Mouse (Mus musculus) lung, postnatal 0 days (tissue): ENCODE measurements around the gene Lcor. TPM values are rescaled to one million over a fixed set of nuclear protein-coding genes. Genes with fewer than 3 reads are reported as not detected.
A peak's percentile ranks its signal among the peaks of the same experiment; 100 is the strongest.

Source experiments
- ATAC-seq: fragments of 200-750 bp; cut with Nextera tagmentation; 2 replicates; pipeline ENCODE4 v1.8.0; 2017; ENCODE audit warnings: moderate library complexity
- DNase-seq: peaks from one replicate; pipeline ENCODE4 v3.0.0-alpha.2; 2016; ENCODE audit warnings: low spot score
- H3K27ac ChIP-seq: fragments of 300-500 bp; sonication (generic); 2 replicates; pipeline ENCODE4 v1.5.1; 2014; ENCODE audit warnings: antibody characterized with exemption, mild to moderate bottlenecking, low read length, mixed read lengths
- H3K27me3 ChIP-seq: fragments of 300-500 bp; sonication (generic); replicated peaks from 2 replicates; pipeline ENCODE4 v1.6.1; 2014; ENCODE audit warnings: low read length, mixed read lengths; ENCODE audit not compliant: insufficient read depth
- H3K36me3 ChIP-seq: fragments of 300-500 bp; sonication (generic); 2 replicates; pipeline ENCODE4 v1.6.1; 2014; ENCODE audit warnings: low read length, mixed read lengths; ENCODE audit not compliant: insufficient read depth
- H3K4me1 ChIP-seq: fragments of 300-500 bp; sonication (generic); 2 replicates; pipeline ENCODE4 v1.6.1; 2014; ENCODE audit warnings: antibody characterized with exemption, low read depth, low read length, mixed read lengths; ENCODE audit not compliant: insufficient read depth
- H3K4me2 ChIP-seq: fragments of 300-500 bp; sonication (generic); replicated peaks from 2 replicates; pipeline ENCODE4 v1.6.1; 2014; ENCODE audit warnings: low read depth, mild to moderate bottlenecking, low read length, moderate library complexity, mixed read lengths
- H3K4me3 ChIP-seq: fragments of 300-500 bp; sonication (generic); 2 replicates; pipeline ENCODE4 v1.5.1; 2014; ENCODE audit warnings: low read depth, low read length
- H3K9ac ChIP-seq: fragments of 300-500 bp; sonication (generic); replicated peaks from 2 replicates; pipeline ENCODE4 v1.6.1; 2014; ENCODE audit warnings: low read depth, mild to moderate bottlenecking
- H3K9me3 ChIP-seq: fragments of 300-500 bp; sonication (generic); 2 replicates; pipeline ENCODE4 v1.6.1; 2016; ENCODE audit warnings: low read length, mixed read lengths
- CTCF ChIP-seq: IDR thresholded peaks from 2 replicates; pipeline ENCODE4 v1.5.1; 2016; ENCODE audit warnings: antibody characterized with exemption, mild to moderate bottlenecking
- EP300 ChIP-seq: IDR thresholded peaks from 2 replicates; pipeline ENCODE4 v1.6.1; 2016; ENCODE audit warnings: antibody characterized with exemption, mild to moderate bottlenecking, control low read depth
- WGBS: fragments of 180-500 bp; shearing (Covaris S2); extraction: QIAGEN DNeasy Blood & Tissue Kit; methylation state at CpG from one replicate; pipeline ENCODE4 v1.1.7; 2014; 5-methylcytosine and 5-hydroxymethylcytosine counted together
- polyA plus RNA-seq: library from polyadenylated mRNA; unstranded; fragments of >200 nt; fragmentation: Nextera tagmentation; extraction: Ambion mirVana; gene quantifications from 2 replicates; pipeline ENCODE4 v1.2.1, GENCODE M21; 2015

Gene Lcor
- 10.8 and 13.3 TPM in 2 replicates for polyA plus RNA-seq

DNA sequence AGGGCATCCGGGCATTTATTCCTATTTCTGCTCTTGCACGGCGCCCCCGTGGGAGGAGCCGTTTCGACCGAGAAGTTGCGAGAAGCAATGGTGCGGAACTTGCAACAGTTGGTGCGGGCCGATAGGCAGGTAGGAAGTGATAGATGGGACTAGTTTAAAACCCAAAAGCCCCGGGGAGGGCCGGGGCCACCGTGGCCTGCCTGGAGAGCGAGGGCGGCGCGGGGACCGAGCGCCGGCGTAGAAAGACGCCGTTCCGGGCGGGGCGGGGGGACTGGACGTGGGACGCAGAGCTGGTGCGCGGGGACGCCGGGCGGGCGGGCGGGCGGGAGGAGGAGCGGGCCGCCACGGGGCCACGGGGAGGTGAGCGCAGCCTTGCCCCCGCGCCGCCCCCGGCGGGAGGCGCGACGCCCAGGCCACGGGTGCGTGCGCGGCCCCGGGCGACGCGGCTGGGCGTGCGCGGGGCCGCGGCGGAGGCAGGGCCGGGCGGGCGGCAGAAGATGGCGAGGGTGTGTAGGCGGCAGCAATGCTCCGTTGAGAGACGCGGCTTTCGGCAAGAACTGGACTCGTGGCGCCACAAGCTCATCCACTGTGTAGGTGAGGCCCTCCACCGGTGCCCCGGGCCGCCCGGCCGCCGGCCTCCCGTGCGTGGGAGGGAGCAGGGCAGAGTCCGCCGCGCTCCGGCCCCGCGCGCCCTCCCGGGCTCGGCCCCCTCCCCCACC is at the start of gene Lcor:
Lcor (plus strand) TSS at position 448 of the 719 bp plus-strand sequence.
- DNase-seq (peak; percentile 92), ATAC-seq (peak; percentile 95)
- H3K4me1 ChIP-seq, result no peaks in the 10 kb centered on the region
- WGBS, result under 1% methylated on average over 28 of the region's 92 CpGs
- no peaks in the 10 kb centered on the region for H3K27me3 ChIP-seq
- peak within 1 kb of the TSS; percentile 83 for H3K4me2 ChIP-seq
- peak within 1 kb of the TSS; percentile 96 for H3K27ac ChIP-seq
- H3K4me3 ChIP-seq, result peak within 1 kb of the TSS; percentile 88
- H3K36me3 ChIP-seq, result no peaks in the 10 kb centered on the region
- H3K9me3 ChIP-seq, result no peaks in the 10 kb centered on the region
- no peak for TF ChIP-seq CTCF
- no peak for TF ChIP-seq EP300
- H3K9ac ChIP-seq, result peak within 1 kb of the TSS; percentile 82

DNA sequence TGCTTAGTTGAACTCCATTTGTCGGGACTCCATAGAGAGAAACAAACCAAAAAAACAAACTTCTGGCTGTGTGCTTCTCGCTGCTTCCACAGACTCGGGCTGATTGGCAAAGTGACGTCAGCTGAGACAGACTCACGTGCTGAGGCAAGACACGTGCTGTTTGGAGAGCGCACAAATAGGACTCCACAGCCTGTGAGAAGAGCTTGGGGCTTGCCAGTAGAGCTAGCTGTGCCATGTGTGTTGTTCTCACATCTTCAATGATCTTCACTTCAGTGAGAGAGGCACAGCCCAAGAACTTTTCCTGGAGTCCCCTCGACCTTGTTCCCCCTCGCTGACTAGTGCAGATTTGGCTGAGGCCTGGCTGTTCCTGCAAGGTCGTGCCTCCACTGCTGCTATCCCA is 47.1 kb upstream of the Lcor start:
- no peak for TF ChIP-seq CTCF
- TF ChIP-seq EP300, result no peak
- no peaks in the 10 kb centered on the region for H3K4me1 ChIP-seq

DNA sequence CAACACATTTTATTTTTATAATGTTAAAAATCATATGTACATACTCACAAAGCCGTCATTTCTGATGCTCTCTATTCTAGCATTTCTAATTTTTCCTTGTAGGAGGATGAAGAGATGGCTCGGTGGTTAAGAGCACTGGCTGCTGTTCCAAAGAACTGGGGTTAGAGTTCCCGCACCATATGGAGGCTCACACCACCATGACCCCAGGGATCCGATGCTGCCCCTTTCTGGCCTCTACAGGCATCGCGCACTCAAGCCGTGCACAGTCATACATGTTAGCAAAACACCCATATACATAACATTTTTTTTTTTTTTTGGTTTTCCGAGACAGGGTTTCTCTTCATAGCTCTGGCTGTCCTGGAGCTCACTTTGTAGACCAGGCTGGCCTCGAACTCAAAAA is 46.0 kb upstream of the Lcor start:
- Histone ChIP-seq H3K9me3 (no peaks in the 10 kb centered on the region), H3K27ac (no peak overlapping the region), H3K4me2 (no peak overlapping the region), H3K36me3 (no peaks in the 10 kb centered on the region), H3K9ac (no peak overlapping the region), H3K4me1 (no peaks in the 10 kb centered on the region), H3K27me3 (no peaks in the 10 kb centered on the region), H3K4me3 (no peak overlapping the region)
- 84% methylated on average over 9 of the region's 9 CpGs for WGBS
- TF ChIP-seq EP300 (no peak), CTCF (no peak)
- DNase-seq (no peak), ATAC-seq (no peak)

More for the DNA sequence above, 47.1 kb upstream of the Lcor start:
- WGBS, result 82% methylated on average over 10 of the region's 10 CpGs
- H3K4me3 ChIP-seq, result no peak overlapping the region
- ATAC-seq (no peak), DNase-seq (no peak)
- no peaks in the 10 kb centered on the region for H3K27me3 ChIP-seq
- no peak overlapping the region for H3K27ac ChIP-seq
- no peaks in the 10 kb centered on the region for H3K9me3 ChIP-seq
- no peak overlapping the region for H3K9ac ChIP-seq
- H3K4me2 ChIP-seq, result no peak overlapping the region
- H3K36me3 ChIP-seq, result no peaks in the 10 kb centered on the region

GRCm38 (mm10) chr19:41438953-41439352 is 43.5 kb upstream of the Lcor start:
- peaks cover 7% of the 10 kb centered on the region; the same call in 1 of the 2 replicates for H3K4me1 ChIP-seq
- H3K4me3 ChIP-seq, result no peak overlapping the region
- H3K27me3 ChIP-seq, result no peaks in the 10 kb centered on the region
- H3K4me2 ChIP-seq, result no peak overlapping the region
- 82% methylated on average over 6 of the region's 6 CpGs for WGBS
- ATAC-seq (no peak), DNase-seq (no peak)
- no peak overlapping the region for H3K9ac ChIP-seq
- no peaks in the 10 kb centered on the region for H3K36me3 ChIP-seq
- no peak for TF ChIP-seq CTCF
- H3K9me3 ChIP-seq, result no peaks in the 10 kb centered on the region
- no peak overlapping the region for H3K27ac ChIP-seq

GRCm38 (mm10) chr19:41441446-41441845 is 41.0 kb upstream of the Lcor start:
- Histone ChIP-seq H3K4me1 (peaks cover 7% of the 10 kb centered on the region; the same call in 1 of the 2 replicates), H3K4me2 (no peak overlapping the region), H3K27ac (no peak overlapping the region), H3K9ac (no peak overlapping the region), H3K27me3 (no peaks in the 10 kb centered on the region), H3K36me3 (no peaks in the 10 kb centered on the region), H3K9me3 (no peaks in the 10 kb centered on the region), H3K4me3 (no peak overlapping the region)
- TF ChIP-seq EP300 (no peak), CTCF (no peak)
- WGBS, result 19% methylated on average over 3 of the region's 3 CpGs
- DNase-seq (no peak), ATAC-seq (no peak)

DNA sequence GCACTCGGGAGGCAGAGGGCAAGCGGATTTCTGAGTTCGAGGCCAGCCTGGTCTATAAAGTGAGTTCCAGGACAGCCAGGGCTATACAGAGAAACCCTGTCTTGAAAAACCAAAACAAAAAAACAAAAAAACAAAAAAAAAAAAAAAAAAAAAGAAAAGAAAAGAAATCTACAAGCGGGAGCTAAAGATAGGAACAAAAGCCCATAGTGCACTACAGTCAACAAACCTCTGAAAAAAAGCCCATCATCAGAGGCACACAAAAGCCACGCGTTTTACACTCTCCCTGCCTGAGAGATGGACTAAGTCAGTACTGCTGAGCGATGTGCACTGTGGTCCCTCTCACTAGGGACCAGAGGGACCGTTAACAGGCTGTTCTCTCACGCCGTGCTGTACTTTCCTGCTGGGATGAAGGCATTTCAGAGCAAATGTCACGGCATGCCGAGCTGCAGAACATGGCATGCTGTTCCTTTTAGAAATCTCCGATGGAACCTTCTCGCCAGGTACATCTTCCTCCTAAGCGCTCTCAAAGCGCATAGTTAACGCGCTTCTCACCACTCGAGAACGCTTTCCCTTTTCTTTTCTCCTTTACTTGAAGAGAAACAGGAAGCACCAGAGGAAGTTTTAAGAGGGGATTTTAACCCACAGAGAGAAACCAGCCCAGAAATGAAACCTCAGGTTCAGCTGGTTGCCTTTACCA is 40.4 kb upstream of the Lcor start:
- 13% methylated on average over 20 of the region's 20 CpGs for WGBS
- no peaks in the 10 kb centered on the region for H3K27me3 ChIP-seq
- H3K9me3 ChIP-seq, result no peaks in the 10 kb centered on the region
- peak overlapping the region; percentile 34 for H3K4me3 ChIP-seq
- H3K4me1 ChIP-seq, result peaks cover 7% of the 10 kb centered on the region; the same call in 1 of the 2 replicates
- peak overlapping the region; percentile 53 for H3K4me2 ChIP-seq
- ATAC-seq (no peak), DNase-seq (peak; percentile 24)
- H3K36me3 ChIP-seq, result no peaks in the 10 kb centered on the region
- TF ChIP-seq CTCF (no peak), EP300 (no peak)
- H3K9ac ChIP-seq, result no peak overlapping the region
- no peak overlapping the region for H3K27ac ChIP-seq
